Mouse (Mus musculus) neural tube, embryonic 12.5 days (tissue): ENCODE results near the gene Yap1. TPM values are rescaled to one million over a fixed set of nuclear protein-coding genes. Genes with fewer than 3 reads are reported as not detected.

Source experiments
- ATAC-seq: fragments of 200-750 bp; cut with Nextera tagmentation; 2 replicates; pipeline ENCODE4 v1.8.0; 2017; ENCODE audit warnings: low read depth, mild to moderate bottlenecking, moderate TSS enrichment, moderate library complexity; ENCODE audit not compliant: low FRiP score
- H3K27ac ChIP-seq: fragments of 300-500 bp; sonication (generic); 2 replicates; pipeline ENCODE4 v1.5.1; 2016
- H3K27me3 ChIP-seq: fragments of 300-500 bp; sonication (generic); replicated peaks from 2 replicates; pipeline ENCODE4 v1.6.1; 2016; ENCODE audit warnings: mild to moderate bottlenecking
- H3K36me3 ChIP-seq: fragments of 300-500 bp; sonication (generic); 2 replicates; pipeline ENCODE4 v1.6.1; 2016; ENCODE audit warnings: mild to moderate bottlenecking
- H3K4me1 ChIP-seq: fragments of 300-500 bp; sonication (generic); 2 replicates; pipeline ENCODE4 v1.6.1; 2016
- H3K4me2 ChIP-seq: fragments of 300-500 bp; sonication (generic); replicated peaks from 2 replicates; pipeline ENCODE4 v1.6.1; 2016; ENCODE audit warnings: mild to moderate bottlenecking
- H3K4me3 ChIP-seq: fragments of 300-500 bp; sonication (generic); 2 replicates; pipeline ENCODE4 v1.5.1; 2016
- H3K9ac ChIP-seq: fragments of 300-500 bp; sonication (generic); 2 replicates; pipeline ENCODE4 v1.6.1; 2016; ENCODE audit warnings: mild to moderate bottlenecking
- H3K9me3 ChIP-seq: fragments of 300-500 bp; sonication (generic); 2 replicates; pipeline ENCODE4 v1.6.1; 2016; ENCODE audit warnings: mild to moderate bottlenecking
- WGBS: fragments of 180-500 bp; shearing (Covaris S2); methylation state at CpG from one replicate; pipeline ENCODE4 v1.1.7; 2016; 5-methylcytosine and 5-hydroxymethylcytosine counted together
- polyA plus RNA-seq: library from polyadenylated mRNA; unstranded; fragments of >200 nt; fragmentation: Nextera tagmentation; extraction: Ambion mirVana; gene quantifications from 2 replicates; pipeline ENCODE4 v1.2.1, GENCODE M21; 2016

Yap1 gene
- polyA plus RNA-seq, 1 experiment from 2014 or later, result 27.5 TPM

GRCm38 (mm10) chr9:7943796-7944462, 60.5 kb downstream of the Yap1 start:
- Histone ChIP-seq H3K9me3 (no peaks in the 10 kb centered on the region), H3K27ac (no peak overlapping the region), H3K4me3 (no peak overlapping the region), H3K36me3 (peaks cover 5% of the 10 kb centered on the region; the same call in 1 of the 2 replicates), H3K4me2 (no peak overlapping the region), H3K27me3 (no peaks in the 10 kb centered on the region), H3K9ac (no peak overlapping the region), H3K4me1 (no peaks in the 10 kb centered on the region)
- no peak for ATAC-seq
- 95% methylated on average over 7 of the region's 7 CpGs for WGBS

- H3K36me3 ChIP-seq, result peaks cover 5% of the 10 kb centered on the region
- no peak overlapping the region for H3K9ac ChIP-seq
- no peak overlapping the region for H3K4me2 ChIP-seq
- H3K27me3 ChIP-seq, result no peaks in the 10 kb centered on the region
- H3K27ac ChIP-seq, result no peak overlapping the region
- ATAC-seq, result no peak
- no peaks in the 10 kb centered on the region for H3K9me3 ChIP-seq
- 90% methylated on average over 8 of the region's 8 CpGs for WGBS
- no peaks in the 10 kb centered on the region for H3K4me1 ChIP-seq
- H3K4me3 ChIP-seq, result no peak overlapping the region
Measured at GRCm38 (mm10) chr9:7942701-7943100, 61.7 kb downstream of the Yap1 start.

GRCm38 (mm10) chr9:7940075-7940474, 64.3 kb downstream of the Yap1 start:
- no peaks in the 10 kb centered on the region for H3K9me3 ChIP-seq
- H3K27me3 ChIP-seq, result no peaks in the 10 kb centered on the region
- no peak overlapping the region for H3K4me2 ChIP-seq
- no peak overlapping the region for H3K9ac ChIP-seq
- no peak for ATAC-seq
- no peak overlapping the region for H3K27ac ChIP-seq
- no peaks in the 10 kb centered on the region for H3K4me1 ChIP-seq
- no peak overlapping the region for H3K4me3 ChIP-seq
- H3K36me3 ChIP-seq, result peaks cover 28% of the 10 kb centered on the region
- WGBS, result 95% methylated on average over 4 of the region's 4 CpGs

GRCm38 (mm10) chr9:7934419-7934818, 70.0 kb downstream of the Yap1 start:
- Histone ChIP-seq H3K9me3 (peaks cover 18% of the 10 kb centered on the region), H3K36me3 (peaks cover 64% of the 10 kb centered on the region), H3K9ac (no peak overlapping the region), H3K27me3 (no peaks in the 10 kb centered on the region), H3K4me3 (no peak overlapping the region), H3K4me1 (no peaks in the 10 kb centered on the region), H3K4me2 (no peak overlapping the region), H3K27ac (no peak overlapping the region)
- no peak for ATAC-seq
- 96% methylated on average over 10 of the region's 10 CpGs for WGBS

GRCm38 (mm10) chr9:7929552-7929951, 74.8 kb downstream of the Yap1 start:
- Histone ChIP-seq H3K36me3 (peaks cover 41% of the 10 kb centered on the region), H3K4me3 (no peak overlapping the region), H3K9ac (no peak overlapping the region), H3K27ac (no peak overlapping the region), H3K27me3 (no peaks in the 10 kb centered on the region), H3K4me1 (no peaks in the 10 kb centered on the region), H3K9me3 (peaks cover 18% of the 10 kb centered on the region), H3K4me2 (no peak overlapping the region)
- ATAC-seq, result no peak
- 85% methylated on average over 6 of the region's 6 CpGs for WGBS

GRCm38 (mm10) chr9:7928866-7929265, 75.5 kb downstream of the Yap1 start:
- no peak for ATAC-seq
- Histone ChIP-seq H3K4me2 (no peak overlapping the region), H3K4me1 (no peaks in the 10 kb centered on the region), H3K9ac (no peak overlapping the region), H3K27ac (no peak overlapping the region), H3K4me3 (no peak overlapping the region), H3K27me3 (no peaks in the 10 kb centered on the region), H3K36me3 (peaks cover 34% of the 10 kb centered on the region), H3K9me3 (peaks cover 17% of the 10 kb centered on the region)
- 85% methylated on average over 3 of the region's 3 CpGs for WGBS

GRCm38 (mm10) chr9:7928207-7928793, 76.1 kb downstream of the Yap1 start:
- 95% methylated on average over 3 of the region's 3 CpGs for WGBS
- ATAC-seq, result no peak
- no peak overlapping the region for H3K4me2 ChIP-seq
- H3K36me3 ChIP-seq, result peaks cover 30% of the 10 kb centered on the region
- no peak overlapping the region for H3K9ac ChIP-seq
- H3K27me3 ChIP-seq, result no peaks in the 10 kb centered on the region
- no peak overlapping the region for H3K4me3 ChIP-seq
- H3K9me3 ChIP-seq, result peaks cover 14% of the 10 kb centered on the region
- H3K4me1 ChIP-seq, result no peaks in the 10 kb centered on the region
- no peak overlapping the region for H3K27ac ChIP-seq

GRCm38 (mm10) chr9:7914925-7915324, 89.5 kb downstream of the Yap1 start:
- peak overlapping the region; percentile 52 for H3K4me2 ChIP-seq
- H3K9ac ChIP-seq, result no peak overlapping the region
- no peaks in the 10 kb centered on the region for H3K27me3 ChIP-seq
- no peaks in the 10 kb centered on the region for H3K36me3 ChIP-seq
- no peak overlapping the region for H3K27ac ChIP-seq
- H3K9me3 ChIP-seq, result no peaks in the 10 kb centered on the region
- WGBS, result 61% methylated on average over 8 of the region's 8 CpGs
- H3K4me3 ChIP-seq, result no peak overlapping the region
- no peak for ATAC-seq
- no peaks in the 10 kb centered on the region for H3K4me1 ChIP-seq

GRCm38 (mm10) chr9:7914487-7914886, 89.9 kb downstream of the Yap1 start:
- ATAC-seq, result peak; percentile 90
- Histone ChIP-seq H3K4me3 (no peak overlapping the region), H3K4me1 (no peaks in the 10 kb centered on the region), H3K27me3 (no peaks in the 10 kb centered on the region), H3K9ac (no peak overlapping the region), H3K9me3 (no peaks in the 10 kb centered on the region), H3K36me3 (no peaks in the 10 kb centered on the region), H3K4me2 (peak overlapping the region; percentile 52), H3K27ac (no peak overlapping the region)
- 5% methylated on average over 11 of the region's 11 CpGs for WGBS

- Histone ChIP-seq H3K9ac (no peak overlapping the region), H3K27ac (no peak overlapping the region), H3K36me3 (no peaks in the 10 kb centered on the region), H3K27me3 (no peaks in the 10 kb centered on the region), H3K4me1 (no peaks in the 10 kb centered on the region), H3K9me3 (no peaks in the 10 kb centered on the region), H3K4me2 (peak overlapping the region; percentile 52), H3K4me3 (no peak overlapping the region)
- 49% methylated on average over 19 of the region's 19 CpGs for WGBS
- ATAC-seq, result peak; percentile 57
Measured at GRCm38 (mm10) chr9:7913953-7914352, 90.4 kb downstream of the Yap1 start.

- Histone ChIP-seq H3K36me3 (no peaks in the 10 kb centered on the region), H3K27me3 (no peaks in the 10 kb centered on the region), H3K4me3 (no peak overlapping the region), H3K9me3 (no peaks in the 10 kb centered on the region), H3K27ac (no peak overlapping the region), H3K4me2 (no peak overlapping the region), H3K4me1 (no peaks in the 10 kb centered on the region), H3K9ac (no peak overlapping the region)
- WGBS, result 86% methylated on average over 2 of the region's 2 CpGs
- ATAC-seq, result no peak
Measured at GRCm38 (mm10) chr9:7907351-7907985, 96.9 kb downstream of the Yap1 start.

- H3K4me1 ChIP-seq, result no peaks in the 10 kb centered on the region
- no peaks in the 10 kb centered on the region for H3K9me3 ChIP-seq
- H3K27ac ChIP-seq, result no peak overlapping the region
- no peak overlapping the region for H3K9ac ChIP-seq
- H3K4me2 ChIP-seq, result no peak overlapping the region
- 92% methylated on average over 1 of the region's 1 CpGs for WGBS
- no peak overlapping the region for H3K4me3 ChIP-seq
- no peak for ATAC-seq
- H3K36me3 ChIP-seq, result no peaks in the 10 kb centered on the region
- no peaks in the 10 kb centered on the region for H3K27me3 ChIP-seq
Measured at GRCm38 (mm10) chr9:7906564-7906963, 97.8 kb downstream of the Yap1 start.
